Mouse (Mus musculus) midbrain, embryonic 14.5 days (tissue): ENCODE measurements around the gene Ciart. TPM values are rescaled to one million over a fixed set of nuclear protein-coding genes. Genes with fewer than 3 reads are reported as not detected.
"Not testable (repeated sequence)": the region's sequence is repeated elsewhere in the genome, so short reads cannot be mapped to it uniquely, and the experiment has no call there.

Experiments
- ATAC-seq: fragments of 200-750 bp; cut with Nextera tagmentation; 2 replicates; pipeline ENCODE4 v1.8.0; 2017; ENCODE audit warnings: moderate number of reproducible peaks, moderate library complexity; ENCODE audit not compliant: low FRiP score, low TSS enrichment
- DNase-seq: peaks from one replicate; pipeline ENCODE4 v3.0.0-alpha.2; 2015
- H3K27ac ChIP-seq: fragments of 300-500 bp; sonication (generic); replicated peaks from 2 replicates; pipeline ENCODE4 v1.5.1; 2014; ENCODE audit warnings: mild to moderate bottlenecking, low read depth, low read length, moderate library complexity
- H3K27me3 ChIP-seq: fragments of 300-500 bp; sonication (generic); 2 replicates; pipeline ENCODE4 v1.6.1; 2014; ENCODE audit warnings: low read length, control low read depth, mixed read lengths; ENCODE audit not compliant: control insufficient read depth, insufficient read depth
- H3K36me3 ChIP-seq: fragments of 300-500 bp; sonication (generic); 2 replicates; pipeline ENCODE4 v1.6.1; 2014; ENCODE audit warnings: low read length, control low read depth; ENCODE audit not compliant: control insufficient read depth, insufficient read depth
- H3K4me1 ChIP-seq: fragments of 300-500 bp; sonication (generic); 2 replicates; pipeline ENCODE4 v1.6.1; 2014; ENCODE audit warnings: mild to moderate bottlenecking, antibody characterized with exemption, low read length, control low read depth; ENCODE audit not compliant: control insufficient read depth, insufficient read depth
- H3K4me2 ChIP-seq: fragments of 300-500 bp; sonication (generic); 2 replicates; pipeline ENCODE4 v1.6.1; 2014; ENCODE audit warnings: mild to moderate bottlenecking, low read length, moderate library complexity
- H3K4me3 ChIP-seq: fragments of 300-500 bp; sonication (generic); replicated peaks from 2 replicates; pipeline ENCODE4 v1.5.1; 2014; ENCODE audit warnings: low read depth, low read length
- H3K9ac ChIP-seq: fragments of 300-500 bp; sonication (generic); replicated peaks from 2 replicates; pipeline ENCODE4 v1.6.1; 2014; ENCODE audit warnings: mild to moderate bottlenecking, low read length, moderate library complexity
- H3K9me3 ChIP-seq: fragments of 300-500 bp; sonication (generic); 2 replicates; pipeline ENCODE4 v1.6.1; 2016; ENCODE audit warnings: low read length, control low read depth, mixed read lengths; ENCODE audit not compliant: control insufficient read depth
- WGBS: fragments of 180-500 bp; shearing (Covaris S2); extraction: QIAGEN DNeasy Blood & Tissue Kit; methylation state at CpG from one replicate; pipeline ENCODE4 v1.1.7; 2014; 5-methylcytosine and 5-hydroxymethylcytosine counted together
- polyA plus RNA-seq: library from polyadenylated mRNA; unstranded; fragments of >200 nt; fragmentation: Nextera tagmentation; extraction: Ambion mirVana; gene quantifications from 2 replicates; pipeline ENCODE4 v1.2.1, GENCODE M21; 2014

The Ciart gene
- polyA plus RNA-seq, 1 experiment from 2014 or later: 3.9 TPM

DNA sequence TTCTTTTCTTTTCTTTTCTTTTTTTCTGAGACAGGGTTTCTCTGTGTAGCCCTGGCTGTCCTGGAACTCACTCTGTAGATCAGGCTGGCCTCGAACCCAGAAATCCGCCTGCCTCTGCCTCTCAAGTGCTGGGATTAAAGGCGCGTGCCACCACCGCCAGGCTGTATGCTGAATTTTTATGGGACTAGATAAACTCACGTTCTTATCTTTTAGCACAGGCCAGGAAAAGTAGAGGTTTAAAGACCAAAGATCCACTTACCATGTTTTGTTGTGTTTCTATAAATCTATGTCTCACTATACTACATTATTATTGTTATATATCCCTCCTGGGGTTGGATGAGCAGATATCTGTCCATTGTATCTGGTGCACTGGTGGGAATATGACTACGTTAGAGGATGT is 41.4 kb upstream of the Ciart start:
- not testable (repeated sequence) for H3K4me1 ChIP-seq, H3K36me3 ChIP-seq, DNase-seq, H3K4me2 ChIP-seq, H3K4me3 ChIP-seq, H3K9me3 ChIP-seq, H3K27me3 ChIP-seq, H3K27ac ChIP-seq, H3K9ac ChIP-seq, ATAC-seq
- WGBS: 92% methylated on average over 7 of the region's 7 CpGs

DNA sequence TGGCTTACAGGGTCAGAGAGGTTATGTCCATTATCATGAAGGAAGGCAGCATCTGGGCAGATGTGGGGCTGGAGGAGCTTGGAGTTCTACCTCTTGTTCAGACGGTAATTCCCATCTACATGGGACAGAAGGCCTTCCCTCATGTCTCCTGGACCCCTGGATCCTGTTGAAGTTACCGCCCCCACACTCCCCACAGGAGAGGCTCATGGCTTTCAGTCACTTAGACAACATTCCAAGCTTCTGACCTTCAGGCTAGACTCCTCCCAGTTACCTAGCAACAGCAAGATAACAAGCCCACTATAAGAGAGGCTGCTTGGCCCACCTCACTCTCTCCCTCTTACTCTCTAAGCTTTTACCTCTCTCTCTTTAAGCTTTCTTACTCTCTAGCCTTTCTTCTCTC is 38.5 kb upstream of the Ciart start:
- H3K4me3 ChIP-seq, H3K36me3 ChIP-seq, H3K9ac ChIP-seq, H3K27me3 ChIP-seq, H3K4me2 ChIP-seq, ATAC-seq, DNase-seq, H3K4me1 ChIP-seq, H3K9me3 ChIP-seq, H3K27ac ChIP-seq: not testable (repeated sequence)
- whole genome bisulfite sequencing: 51% methylated on average over 2 of the region's 2 CpGs

DNA sequence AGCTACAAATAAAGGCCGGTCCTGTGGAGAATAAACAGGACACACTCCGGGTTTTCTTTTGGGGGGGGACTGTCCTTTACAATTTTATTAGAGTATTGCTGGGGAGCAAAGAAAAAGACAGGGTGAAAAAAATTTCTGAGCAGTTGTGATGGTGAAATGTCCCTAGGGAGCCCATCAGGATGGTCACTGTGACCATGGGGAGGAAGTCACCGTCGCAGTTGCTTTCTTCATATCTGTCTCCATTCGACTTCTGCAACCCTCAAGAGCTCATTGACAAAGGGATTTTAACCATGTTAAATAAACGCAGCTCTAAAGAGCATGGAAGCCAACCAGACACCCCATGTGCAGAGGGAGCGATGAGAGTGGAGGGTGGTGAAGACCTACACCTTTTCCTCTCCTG is 34.7 kb upstream of the Ciart start:
- H3K27ac ChIP-seq: no peak overlapping the region
- no peak overlapping the region for H3K9ac ChIP-seq
- WGBS: 77% methylated on average over 7 of the region's 7 CpGs
- H3K9me3 ChIP-seq: no peaks in the 10 kb centered on the region
- DNase-seq: no peak
- H3K4me2 ChIP-seq: no peak overlapping the region
- ATAC-seq: no peak
- H3K36me3 ChIP-seq: no peaks in the 10 kb centered on the region
- no peak overlapping the region for H3K4me3 ChIP-seq
- no peaks in the 10 kb centered on the region for H3K4me1 ChIP-seq
- H3K27me3 ChIP-seq: no peaks in the 10 kb centered on the region

DNA sequence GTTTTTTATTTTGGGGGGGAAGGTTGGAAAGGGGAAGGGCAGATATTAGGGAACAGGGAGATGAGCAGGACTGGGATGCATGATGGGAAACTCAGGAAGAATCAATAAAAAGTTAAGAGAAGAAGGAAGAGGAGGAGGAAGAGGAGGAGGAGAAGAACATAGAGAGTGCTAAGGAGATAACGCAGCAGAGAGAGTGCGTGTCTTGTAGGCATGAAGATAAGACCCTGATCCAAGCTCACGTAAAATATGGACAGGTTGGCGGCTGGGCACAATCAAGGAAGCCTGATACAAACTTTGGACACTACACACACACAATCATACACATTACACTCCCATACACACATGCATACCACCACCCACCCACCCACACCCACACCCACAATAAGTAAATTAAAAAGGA is 32.7 kb upstream of the Ciart start:
- WGBS: 88% methylated on average over 4 of the region's 4 CpGs
- Histone ChIP-seq H3K4me2 (no peak overlapping the region), H3K36me3 (no peaks in the 10 kb centered on the region), H3K4me1 (no peaks in the 10 kb centered on the region), H3K4me3 (no peak overlapping the region), H3K27me3 (no peaks in the 10 kb centered on the region), H3K9ac (no peak overlapping the region), H3K27ac (no peak overlapping the region), H3K9me3 (no peaks in the 10 kb centered on the region)
- ATAC-seq (no peak), DNase-seq (no peak)

DNA sequence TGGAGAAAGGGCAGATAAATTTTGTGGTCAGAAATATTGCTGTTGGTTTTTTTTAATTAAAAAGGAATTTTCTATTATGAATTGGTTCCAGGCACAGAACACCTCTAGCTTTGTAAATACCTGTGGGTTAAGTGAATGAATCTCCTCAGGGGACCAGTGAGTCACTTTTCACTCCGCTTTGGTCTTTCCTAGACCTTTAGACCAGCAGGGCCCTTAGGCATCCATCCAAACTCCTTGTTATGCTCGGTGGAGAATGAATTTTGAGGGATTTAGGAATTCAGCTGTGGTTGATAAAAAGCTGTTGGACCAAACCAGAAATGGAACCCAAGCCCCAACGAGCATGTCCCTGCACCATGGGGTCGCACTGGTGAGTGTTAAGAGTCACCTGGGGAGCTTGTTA is 25.6 kb upstream of the Ciart start:
- Histone ChIP-seq H3K9ac (no peak overlapping the region), H3K27ac (no peak overlapping the region), H3K36me3 (no peaks in the 10 kb centered on the region), H3K9me3 (no peaks in the 10 kb centered on the region), H3K27me3 (no peaks in the 10 kb centered on the region), H3K4me3 (no peak overlapping the region), H3K4me2 (no peak overlapping the region), H3K4me1 (peaks cover 12% of the 10 kb centered on the region)
- 50% methylated on average over 4 of the region's 4 CpGs for WGBS
- no peak for ATAC-seq
- DNase-seq: no peak

DNA sequence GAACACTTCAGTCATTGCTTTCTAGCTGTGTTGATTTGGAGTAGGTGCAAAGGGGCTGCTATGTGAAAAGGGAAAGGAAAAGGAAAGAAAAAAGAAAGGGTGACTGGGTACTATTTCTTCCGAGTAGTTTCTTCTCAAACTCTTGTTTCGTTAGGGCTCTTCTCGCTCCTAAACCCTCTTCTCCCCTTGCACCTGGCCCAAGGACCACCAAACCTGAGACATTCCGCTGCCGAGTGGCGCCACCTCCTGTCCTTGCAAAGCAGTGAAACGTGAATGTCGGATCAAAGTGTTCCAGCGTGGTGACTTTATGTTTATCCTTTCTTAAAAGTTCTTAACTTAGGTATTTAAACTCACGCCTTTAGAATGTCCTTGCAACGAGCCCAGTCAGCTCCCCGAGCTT is 24.8 kb upstream of the Ciart start:
- peak; percentile 77 for DNase-seq

DNA sequence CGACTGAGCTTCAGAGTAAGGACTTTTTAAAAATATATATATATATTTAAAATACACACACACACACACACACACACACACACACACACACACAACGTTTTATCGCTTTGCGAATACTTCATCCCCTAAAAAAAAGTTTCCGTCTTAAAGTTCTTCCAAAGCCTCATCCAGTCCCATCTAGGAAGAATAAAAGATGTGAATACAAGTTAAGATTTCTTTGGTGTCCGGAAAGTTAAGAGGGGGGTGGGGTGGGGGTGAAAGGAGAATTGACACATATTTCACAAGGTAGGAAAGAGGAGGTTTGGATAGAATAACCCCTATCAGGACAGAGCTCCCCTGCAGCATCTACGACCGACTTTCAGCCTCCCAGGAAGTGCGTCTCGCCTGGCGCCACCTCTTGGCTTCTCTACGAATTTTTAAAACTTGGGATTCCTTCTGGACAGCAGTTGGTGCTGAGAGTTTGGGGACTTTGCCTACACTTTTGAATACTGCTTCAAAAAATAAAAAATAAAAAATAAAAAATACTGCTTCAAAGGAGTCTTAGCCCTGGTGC is 24.0 kb upstream of the Ciart start:
- Histone ChIP-seq H3K4me1 (peaks cover 12% of the 10 kb centered on the region), H3K27ac (no peak overlapping the region), H3K9ac (no peak overlapping the region), H3K4me2 (peak overlapping the region; percentile 53), H3K27me3 (no peaks in the 10 kb centered on the region), H3K9me3 (no peaks in the 10 kb centered on the region), H3K36me3 (no peaks in the 10 kb centered on the region), H3K4me3 (peak overlapping the region; percentile 27; the same call in 1 of the 2 replicates)
- WGBS: under 1% methylated on average over 12 of the region's 12 CpGs
- ATAC-seq (no peak), DNase-seq (peak; percentile 74)

More for the DNA sequence above, 24.8 kb upstream of the Ciart start:
- ATAC-seq: no peak
- Histone ChIP-seq H3K9ac (no peak overlapping the region), H3K27ac (no peak overlapping the region), H3K4me3 (no peak overlapping the region), H3K4me1 (peaks cover 12% of the 10 kb centered on the region), H3K27me3 (no peaks in the 10 kb centered on the region), H3K36me3 (no peaks in the 10 kb centered on the region), H3K4me2 (peak overlapping the region; percentile 53), H3K9me3 (no peaks in the 10 kb centered on the region)
- under 1% methylated on average over 12 of the region's 12 CpGs for WGBS

DNA sequence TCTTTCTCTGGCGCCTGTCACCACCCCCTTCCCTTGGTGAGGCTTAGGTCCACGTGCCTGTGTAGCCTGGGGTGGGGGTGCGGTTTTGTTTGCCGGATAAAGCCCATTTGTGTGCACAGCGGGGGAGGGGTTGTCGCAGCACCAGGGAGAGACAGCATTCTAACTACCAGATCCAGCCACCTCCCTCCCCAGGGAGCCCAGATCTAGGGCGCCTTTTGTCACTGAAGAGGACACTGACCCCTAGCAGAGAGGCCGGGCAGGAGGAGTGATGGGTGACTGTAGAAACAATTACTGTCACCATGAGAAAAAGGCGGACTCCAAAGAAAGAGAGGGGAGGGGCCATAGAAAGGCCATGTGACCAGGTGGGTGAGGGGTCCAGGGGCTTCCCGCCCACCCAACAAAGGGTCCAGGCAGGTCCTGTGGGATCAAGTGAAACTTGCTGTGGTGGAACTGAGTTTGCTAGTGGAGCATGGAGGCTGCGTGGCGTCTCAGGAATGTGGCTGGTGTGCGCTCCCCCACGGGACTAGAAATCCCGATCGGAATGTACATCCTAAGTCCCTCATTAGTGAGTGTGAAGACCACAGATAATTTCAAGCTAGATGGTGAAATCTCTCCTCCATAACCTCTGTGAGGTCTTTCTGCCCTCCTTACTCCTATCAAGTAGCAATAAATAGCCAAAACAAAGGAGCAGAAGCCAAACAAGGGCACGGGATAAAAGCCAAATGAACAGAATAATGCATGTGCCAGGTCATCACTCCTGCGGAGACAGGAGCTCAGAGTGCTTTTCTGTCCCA is 23.3 kb upstream of the Ciart start:
- no peaks in the 10 kb centered on the region for H3K9me3 ChIP-seq
- peak overlapping the region; percentile 27 for H3K4me3 ChIP-seq
- H3K4me2 ChIP-seq: peak overlapping the region; percentile 53
- H3K27ac ChIP-seq: no peak overlapping the region
- H3K27me3 ChIP-seq: no peaks in the 10 kb centered on the region
- H3K9ac ChIP-seq: peak overlapping the region; percentile 32; the same call in 1 of the 2 replicates
- peaks cover 12% of the 10 kb centered on the region for H3K4me1 ChIP-seq
- under 1% methylated on average over 18 of the region's 18 CpGs for WGBS
- ATAC-seq (peak; percentile 46), DNase-seq (peak; percentile 64)
- no peaks in the 10 kb centered on the region for H3K36me3 ChIP-seq

DNA sequence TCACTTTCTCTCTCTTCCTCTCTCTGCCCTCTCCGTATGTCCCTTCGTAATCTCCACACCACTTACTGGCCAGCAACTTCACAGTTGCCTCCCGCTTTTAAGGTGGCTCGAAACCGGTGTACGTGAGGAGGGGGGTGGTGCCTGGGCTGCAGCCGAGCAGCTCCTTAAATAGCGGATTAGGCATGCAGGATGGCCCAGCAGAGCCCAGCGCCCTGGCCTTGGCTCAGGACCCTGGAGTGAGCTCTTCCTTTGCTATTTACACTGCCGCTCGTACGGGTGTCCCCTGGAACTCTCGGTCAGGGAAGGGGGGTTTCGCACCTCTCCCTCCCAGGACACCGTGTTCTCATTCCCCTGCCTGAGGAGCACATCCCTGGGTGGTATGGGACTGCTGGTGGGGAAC is 22.5 kb upstream of the Ciart start, which contains the start of gene Car14:
Gene Car14, minus strand, starts transcription at position 124 of the 400 bp plus-strand sequence.
- ATAC-seq (peak; percentile 40; the same call in 1 of the 2 replicates), DNase-seq (peak; percentile 34)
- H3K36me3 ChIP-seq: no peaks in the 10 kb centered on the region
- no peaks in the 10 kb centered on the region for H3K27me3 ChIP-seq
- no peaks in the 10 kb centered on the region for H3K9me3 ChIP-seq
- WGBS: under 1% methylated on average over 15 of the region's 15 CpGs
- peak within 1 kb of the TSS; percentile 53 for H3K4me2 ChIP-seq
- peak within 1 kb of the TSS; percentile 27 for H3K4me3 ChIP-seq
- peaks cover 12% of the 10 kb centered on the region for H3K4me1 ChIP-seq
- no peak within 1 kb of the TSS for H3K27ac ChIP-seq
- peak within 1 kb of the TSS; percentile 36; the same call in 1 of the 2 replicates for H3K9ac ChIP-seq
